Mouse (Mus musculus) ES-E14 (cell line): ENCODE measurements around the gene Mylk4. TPM values are rescaled to one million over a fixed set of nuclear protein-coding genes. Genes with fewer than 3 reads are reported as not detected.

Source experiments
- DNase-seq: peaks from one replicate; pipeline ENCODE4 v3.0.0-alpha.2; 2013; ENCODE audit warnings: low read depth, low spot score
- H3K27ac ChIP-seq: 2 replicates; pipeline ENCODE4 v1.5.1; 2012; ENCODE audit warnings: low read depth, mild to moderate bottlenecking, low read length, moderate library complexity, mixed read lengths; ENCODE audit not compliant: poor library complexity, insufficient read depth, severe bottlenecking
- H3K36me3 ChIP-seq: 2 replicates; pipeline ENCODE4 v1.6.1; 2012; ENCODE audit warnings: mild to moderate bottlenecking, low read length, moderate library complexity, mixed read lengths; ENCODE audit not compliant: control insufficient read depth, poor library complexity, insufficient read depth, severe bottlenecking
- H3K4me1 ChIP-seq, 2 experiments: fragments of 150-350 bp in 1 of 2; sonication (generic) in 1 of 2; 2 replicates each; pipeline ENCODE4 v1.6.1; 2012; ENCODE audit warnings: low read length in 2 of 2, mild to moderate bottlenecking in 1 of 2, mixed read lengths in 1 of 2; ENCODE audit not compliant: control insufficient read depth in 2 of 2, insufficient read depth in 2 of 2, poor library complexity in 1 of 2
- H3K4me3 ChIP-seq, 2 experiments: fragments of 150-350 bp in 1 of 2; sonication (generic) in 1 of 2; 2 replicates each; pipeline ENCODE4 v1.5.1; 2012; ENCODE audit warnings: low read length in 2 of 2, low read depth in 1 of 2, mild to moderate bottlenecking in 1 of 2, mixed read lengths in 1 of 2; ENCODE audit not compliant: insufficient read depth in 1 of 2, poor library complexity in 1 of 2, severe bottlenecking in 1 of 2
- H3K9ac ChIP-seq: 2 replicates; pipeline ENCODE4 v1.6.1; 2012; ENCODE audit warnings: low read depth, mild to moderate bottlenecking, low read length, mixed read lengths; ENCODE audit not compliant: poor library complexity, insufficient read depth, severe bottlenecking
- H3K9me3 ChIP-seq: fragments of 150-350 bp; sonication (generic); 2 replicates; pipeline ENCODE4 v1.6.1; 2012; ENCODE audit warnings: low read depth, mild to moderate bottlenecking, low read length; ENCODE audit not compliant: control insufficient read depth, insufficient read depth
- CHD2 ChIP-seq: IDR thresholded peaks from 2 replicates; pipeline ENCODE4 v1.6.1; 2014; ENCODE audit warnings: mild to moderate bottlenecking, low read depth, low read length, inconsistent platforms
- HCFC1 ChIP-seq: IDR thresholded peaks from 2 replicates; pipeline ENCODE4 v1.6.1; 2012; ENCODE audit warnings: low read length, inconsistent platforms, borderline replicate concordance; ENCODE audit not compliant: insufficient read depth
- MAFK ChIP-seq: IDR thresholded peaks from 2 replicates; pipeline ENCODE4 v1.6.1; 2014; ENCODE audit warnings: mild to moderate bottlenecking, low read depth, low read length, inconsistent platforms; ENCODE audit not compliant: insufficient read depth
- ZC3H11A ChIP-seq: IDR thresholded peaks from 2 replicates; pipeline ENCODE4 v1.6.1; 2012; ENCODE audit warnings: low read depth, mild to moderate bottlenecking, inconsistent platforms, low read length, borderline replicate concordance
- ZNF384 ChIP-seq: IDR thresholded peaks from 2 replicates; pipeline ENCODE4 v1.6.1; 2012; ENCODE audit warnings: low read depth, low read length, inconsistent platforms
- in situ Hi-C, 2 experiments: fragments of 600-800 bp; cut with MboI; formaldehyde crosslinking; loops; one replicate each; pipeline ENCODE4 v1.15.1; 2025; ENCODE audit warnings: low sequenced_read_pairs in 2 of 2, inconsistent platforms in 1 of 2; ENCODE audit not compliant: unreplicated experiment in 2 of 2
- total RNA-seq: library from RNA; depleted of rRNA; stranded (reverse); fragments of 300-350 nt; gene quantifications from 2 replicates; pipeline ENCODE4 v1.2.3, GENCODE M21; 2012

Gene Mylk4
- total RNA-seq, 1 experiment = not detected

DNA sequence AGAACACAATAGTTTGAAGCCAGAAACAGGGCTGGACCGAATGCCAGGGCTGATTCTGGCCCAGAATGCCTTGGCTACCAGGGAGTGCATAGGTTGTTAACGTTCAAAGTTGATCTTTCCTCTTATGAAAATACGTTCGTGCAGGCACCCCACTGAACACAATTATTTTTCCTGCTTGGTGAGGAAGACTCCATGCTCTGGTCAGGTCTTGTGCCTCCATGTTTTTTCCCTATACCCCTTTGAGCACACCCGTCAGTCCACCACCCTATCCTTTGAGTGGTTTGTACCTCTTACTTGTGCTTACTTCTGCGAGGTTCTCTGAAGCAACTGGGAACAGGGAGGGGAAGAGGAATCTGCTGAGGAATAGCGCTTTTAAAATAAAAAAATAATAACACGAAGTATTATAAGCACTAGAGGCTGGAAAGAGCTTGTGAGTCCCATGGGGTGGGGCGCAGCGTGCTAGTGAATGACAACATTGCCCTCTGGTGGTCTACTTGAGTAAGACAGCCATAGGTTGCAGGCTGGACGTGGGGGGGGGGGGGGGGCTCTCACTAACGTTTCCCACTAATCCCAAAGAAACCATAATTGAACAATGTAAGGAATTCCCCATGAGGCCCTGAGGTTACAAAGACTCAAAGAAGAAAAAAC lies 102.8 kb downstream of the Mylk4 start:
- Histone ChIP-seq H3K4me1 (no peaks in the 10 kb centered on the region), H3K27ac (no peak overlapping the region), H3K9ac (no peak overlapping the region), H3K4me3 (no peak overlapping the region), H3K36me3 (no peaks in the 10 kb centered on the region), H3K9me3 (no peaks in the 10 kb centered on the region)
- in situ Hi-C loops = loop anchor here in 1 of 2 experiments (25.0 kb wide), 1 partner anchor 894 kb away; no protein-coding TSS in a partner anchor
- peak; percentile 31 for DNase-seq
- TF ChIP-seq MAFK (no peak), ZNF384 (no peak), HCFC1 (no peak), ZC3H11A (peak; percentile 38; the same call in 1 of the 2 replicates), CHD2 (no peak)

DNA sequence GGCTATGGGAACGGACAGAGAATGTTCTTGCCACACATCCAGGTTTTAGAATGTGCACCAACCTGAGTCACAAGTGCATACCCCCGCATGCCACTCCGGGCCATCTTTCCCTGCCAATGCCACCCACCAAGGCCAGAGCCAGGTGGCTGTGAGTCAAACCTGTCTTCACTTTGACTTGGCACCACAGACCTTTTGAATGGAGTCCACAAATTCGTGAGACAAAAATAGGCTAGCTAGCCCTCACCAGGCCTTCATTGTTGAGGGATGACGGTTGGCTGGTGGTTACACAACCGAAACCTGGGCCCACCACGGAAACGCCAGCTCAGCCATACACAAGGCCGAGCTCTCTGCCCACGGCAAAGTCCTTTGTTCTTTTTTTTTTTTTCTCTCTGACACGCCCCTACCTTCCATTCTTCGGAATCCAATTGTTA lies 103.6 kb downstream of the Mylk4 start:
- Histone ChIP-seq H3K9ac (no peak overlapping the region), H3K4me1 (no peaks in the 10 kb centered on the region), H3K4me3 (no peak overlapping the region), H3K27ac (no peak overlapping the region), H3K36me3 (no peaks in the 10 kb centered on the region), H3K9me3 (no peaks in the 10 kb centered on the region)
- 0 out of 2 replicates have a peak, but pooled peaks have one; percentile 55 for TF ChIP-seq ZNF384
- TF ChIP-seq ZC3H11A = no peak
- in situ Hi-C loops = loop anchor here in 1 of 2 experiments (25.0 kb wide), 1 partner anchor 893 kb away; no protein-coding TSS in a partner anchor
- no peak for DNase-seq

DNA sequence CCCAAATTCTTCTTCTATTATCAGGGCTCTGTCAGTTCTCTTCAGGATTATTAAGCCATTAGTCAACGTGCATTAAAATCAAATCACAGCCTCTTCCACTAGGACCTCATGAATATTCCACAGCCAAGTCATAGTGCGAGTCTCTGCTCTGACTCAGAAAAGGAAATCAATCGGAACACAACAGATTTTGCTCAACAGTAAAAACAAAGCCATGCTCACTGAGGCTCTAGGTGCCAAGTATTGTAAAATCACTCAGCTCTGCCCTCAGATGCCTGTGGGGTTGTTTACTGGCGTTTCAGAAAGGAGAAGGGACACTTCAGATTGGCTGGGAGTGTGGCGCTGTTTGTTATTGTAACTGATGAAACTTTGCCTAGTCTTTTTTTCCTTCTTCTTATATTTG lies 104.8 kb downstream of the Mylk4 start:
- Histone ChIP-seq H3K4me1 (no peaks in the 10 kb centered on the region), H3K4me3 (no peak overlapping the region), H3K27ac (no peak overlapping the region), H3K9me3 (no peaks in the 10 kb centered on the region), H3K36me3 (no peaks in the 10 kb centered on the region), H3K9ac (no peak overlapping the region)
- TF ChIP-seq CHD2 (no peak), ZNF384 (no peak), HCFC1 (no peak), ZC3H11A (no peak), MAFK (no peak)
- no peak for DNase-seq
- in situ Hi-C loops = loop anchor here in 1 of 2 experiments (25.0 kb wide), 1 partner anchor 892 kb away; no protein-coding TSS in a partner anchor

DNA sequence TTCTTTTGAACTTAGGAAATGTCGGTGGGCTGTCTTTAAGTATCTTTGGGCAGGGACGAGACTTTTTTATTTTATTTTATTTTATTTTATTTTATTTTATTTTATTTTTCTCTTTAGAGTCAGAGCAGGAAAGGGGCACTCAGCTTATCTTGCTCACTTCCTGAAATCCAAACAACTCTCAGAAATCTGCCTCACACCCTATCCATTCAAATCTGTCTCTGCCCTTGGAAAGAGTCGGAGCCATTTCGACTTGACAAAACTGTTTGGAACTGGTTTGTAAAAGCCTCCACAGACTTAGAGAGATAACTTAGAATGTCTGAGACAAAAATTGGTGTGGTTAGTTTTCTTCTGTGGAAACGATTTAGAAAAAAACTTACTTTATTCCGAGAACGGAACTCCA lies 113.0 kb downstream of the Mylk4 start:
- Histone ChIP-seq H3K9ac (no peak overlapping the region), H3K27ac (no peak overlapping the region), H3K4me3 (no peak overlapping the region), H3K9me3 (no peaks in the 10 kb centered on the region), H3K36me3 (no peaks in the 10 kb centered on the region), H3K4me1 (no peaks in the 10 kb centered on the region)
- TF ChIP-seq HCFC1 = no peak
- TF ChIP-seq ZC3H11A = no peak
- TF ChIP-seq ZNF384 = no peak
- TF ChIP-seq CHD2 = no peak
- TF ChIP-seq MAFK = no peak
- DNase-seq = no peak
- in situ Hi-C loops = no loop called here
